Mouse (Mus musculus) erythroid progenitor cell, adult 5-6 weeks (primary cell): ENCODE data around the gene Ttc34. TPM values are rescaled to one million over a fixed set of nuclear protein-coding genes. Genes with fewer than 3 reads are reported as not detected.

Source experiments
- ATAC-seq: replicated peaks from 2 replicates; pipeline ENCODE4 v1.8.0; 2016; ENCODE audit warnings: moderate number of reproducible peaks, mild to moderate bottlenecking, moderate TSS enrichment, inconsistent platforms; ENCODE audit not compliant: poor library complexity, low FRiP score, severe bottlenecking
- total RNA-seq, 2 experiments: library from RNA; stranded (forward) in 1 of 2; stranded (reverse) in 1 of 2; fragments of 150-400 nt in 1 of 2; fragments of 186-747, 209-891 nt in 1 of 2; gene quantifications; 2 replicates each; pipeline versions ENCODE4 v1.2.3 to v1.2.4; 2015 to 2017; ENCODE audit warnings: low replicate concordance in 2 of 2

Gene Ttc34
- total RNA-seq, 2 experiments from 2014 or later, result not detected

DNA sequence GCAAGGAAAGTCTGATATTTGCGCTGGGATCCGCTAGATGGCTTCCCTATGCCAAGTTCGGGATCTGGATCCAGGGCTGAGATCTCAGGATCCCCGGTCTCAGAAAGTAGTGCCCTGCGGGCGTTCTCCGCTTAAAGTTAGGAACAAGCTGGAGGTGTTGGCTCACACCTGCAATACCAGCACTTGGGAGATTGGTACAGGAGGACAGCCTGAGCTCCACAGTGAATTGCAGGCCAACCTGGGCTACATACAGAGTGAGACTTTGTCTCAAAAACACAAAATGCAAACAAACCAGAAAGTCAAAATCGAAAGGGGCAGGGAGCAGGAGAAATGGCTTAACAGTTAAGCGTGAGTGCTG, 19.2 kb downstream of the Ttc34 start:
- no peak for ATAC-seq

DNA sequence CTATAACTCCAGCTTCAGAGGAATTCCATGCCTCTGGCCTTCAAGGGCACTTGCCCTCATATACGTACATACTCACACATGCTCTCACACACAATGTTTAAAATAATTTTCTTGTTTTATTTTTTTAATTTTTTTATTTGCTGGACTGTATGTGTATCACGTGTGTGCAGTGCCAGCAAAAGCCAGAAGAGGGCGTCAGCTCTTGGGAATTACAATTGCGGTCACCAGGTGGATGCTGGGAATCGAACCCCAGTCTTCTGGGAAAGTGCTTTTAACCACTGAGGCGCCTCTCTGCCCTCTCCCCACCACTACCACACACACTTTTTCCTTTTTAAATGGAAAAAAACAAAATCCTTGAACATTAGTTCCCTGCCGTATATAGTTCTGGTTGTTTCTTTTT, 19.6 kb downstream of the Ttc34 start:
- ATAC-seq, result no peak

DNA sequence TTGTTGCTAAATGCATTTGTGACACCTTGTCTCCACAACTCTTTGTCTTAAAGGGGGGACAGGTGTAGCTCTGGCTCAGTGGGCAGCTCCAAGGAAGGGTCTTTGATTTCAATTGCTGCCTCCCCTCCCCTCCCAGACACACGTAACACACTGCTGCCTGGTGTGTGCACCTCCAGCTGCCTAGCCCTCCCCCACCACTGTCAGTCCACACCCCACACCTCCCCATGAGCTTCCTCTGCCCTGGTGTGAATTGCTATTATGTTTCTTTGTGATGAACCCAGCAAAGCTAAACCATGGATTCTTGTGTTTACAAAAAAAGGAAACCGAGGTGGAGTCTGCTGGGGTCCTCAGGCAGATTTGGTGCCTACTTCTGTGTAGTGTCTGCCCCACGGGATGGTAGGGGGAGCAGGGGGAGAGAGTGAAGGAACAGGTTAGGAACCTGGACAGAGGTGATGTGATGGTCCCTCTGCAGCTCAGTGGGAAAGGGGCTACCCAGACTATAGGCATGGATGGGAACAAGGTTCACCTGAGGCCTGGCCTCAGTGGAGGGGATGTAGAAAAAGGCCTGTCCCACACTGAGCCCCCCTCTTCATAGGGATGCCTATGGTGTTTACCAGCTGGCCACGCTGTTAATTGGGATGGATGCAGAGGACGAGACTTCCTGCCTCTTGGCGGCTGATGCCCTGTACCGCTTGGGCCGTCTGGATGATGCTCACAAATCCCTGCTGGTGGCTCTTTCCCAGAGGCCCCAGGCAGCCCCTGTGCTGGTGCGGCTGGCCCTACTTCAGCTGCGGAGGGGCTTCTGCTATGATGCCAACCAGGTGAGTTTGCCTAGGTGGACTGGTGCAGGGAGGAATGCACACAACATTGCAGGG, 20.3 kb downstream of the Ttc34 start:
- ATAC-seq, result no peak

DNA sequence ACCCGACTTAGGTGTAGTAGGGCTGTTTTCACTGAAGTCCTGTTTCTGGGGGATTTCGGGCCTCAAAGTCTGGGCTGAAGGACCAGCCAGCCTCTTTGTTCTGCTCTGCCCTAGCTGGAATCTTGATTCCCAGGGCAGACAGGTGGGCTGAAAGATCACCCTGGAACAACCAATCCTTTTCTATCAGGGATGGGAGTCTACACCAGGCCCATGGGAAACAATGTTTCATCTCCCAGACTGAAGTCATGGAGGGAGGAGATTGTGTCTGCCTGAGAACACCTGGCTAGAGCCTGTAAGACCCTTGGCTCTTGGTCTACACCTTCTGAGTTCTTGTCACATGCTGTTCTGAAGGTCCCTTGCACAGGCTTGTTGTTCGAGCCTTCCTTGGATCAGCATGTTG, 21.3 kb downstream of the Ttc34 start:
- ATAC-seq, result no peak

DNA sequence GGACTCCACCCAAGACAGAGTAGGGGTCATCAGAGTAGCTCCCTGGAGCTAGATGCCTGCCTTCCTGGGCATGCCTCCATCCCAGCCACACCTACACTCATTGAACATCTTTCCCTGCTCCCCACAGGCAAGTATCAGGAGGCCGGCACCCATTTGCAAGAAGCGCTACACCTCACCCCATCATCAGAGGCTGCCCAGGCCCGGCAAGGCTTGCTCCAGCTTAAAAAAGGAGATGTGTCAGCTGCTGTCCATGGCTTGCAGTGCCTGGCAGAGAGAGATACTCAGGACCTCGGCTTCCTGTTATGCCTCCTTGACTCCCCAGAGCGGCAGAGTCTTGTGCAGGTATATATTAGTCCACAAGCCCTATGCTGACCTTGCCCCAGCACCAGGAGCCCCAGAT, 24.7 kb downstream of the Ttc34 start:
- no peak for ATAC-seq

DNA sequence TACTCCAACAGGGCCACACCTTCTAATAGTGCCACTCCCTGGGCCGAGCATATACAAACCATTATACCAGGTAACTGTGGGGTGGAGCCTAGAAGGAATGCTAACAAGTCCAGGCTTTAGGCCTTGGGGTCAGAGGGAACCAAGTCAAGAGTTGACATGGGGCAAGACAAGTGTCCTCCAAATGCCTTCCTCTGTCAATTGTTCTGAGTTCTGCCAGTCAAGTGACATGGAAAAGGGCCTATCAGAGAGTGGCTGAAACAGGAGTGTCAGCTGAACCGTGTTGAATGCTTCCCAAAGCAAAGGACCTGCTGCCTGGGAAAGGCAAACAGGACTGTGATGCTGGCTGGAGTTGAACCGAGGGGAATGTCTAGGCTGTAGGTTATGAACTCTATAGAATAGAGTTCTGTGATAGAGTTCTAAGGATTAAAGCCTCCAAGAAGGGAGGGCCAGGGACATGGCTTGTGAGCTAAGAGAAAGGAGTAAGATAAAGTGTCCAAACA, 26.2 kb downstream of the Ttc34 start:
- no peak for ATAC-seq

DNA sequence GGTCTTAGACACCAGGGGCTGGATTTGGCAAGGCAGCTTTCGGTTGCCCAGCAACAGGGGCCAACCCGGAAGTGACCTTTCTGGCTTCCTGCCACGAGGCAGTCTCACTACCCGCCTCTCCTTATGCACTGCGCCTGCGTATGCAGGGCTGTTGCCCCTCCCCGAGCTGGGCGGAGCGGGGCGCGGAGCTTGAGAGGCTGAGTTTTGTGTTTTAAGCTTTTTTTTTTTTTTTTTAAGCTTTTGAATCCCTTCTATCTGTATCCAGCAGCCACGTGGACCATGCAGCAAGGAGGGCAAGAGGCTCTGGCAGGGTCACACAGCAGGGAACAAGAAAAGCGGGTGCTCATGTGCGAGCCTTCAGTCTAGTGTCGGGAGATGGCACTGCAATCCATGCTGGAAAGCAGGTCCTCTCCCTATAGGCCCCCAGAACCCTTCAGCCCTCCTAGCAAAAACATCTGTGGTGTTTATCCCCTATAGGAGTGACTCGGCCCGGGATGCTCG, 27.1 kb downstream of the Ttc34 start:
- ATAC-seq, result no peak

DNA sequence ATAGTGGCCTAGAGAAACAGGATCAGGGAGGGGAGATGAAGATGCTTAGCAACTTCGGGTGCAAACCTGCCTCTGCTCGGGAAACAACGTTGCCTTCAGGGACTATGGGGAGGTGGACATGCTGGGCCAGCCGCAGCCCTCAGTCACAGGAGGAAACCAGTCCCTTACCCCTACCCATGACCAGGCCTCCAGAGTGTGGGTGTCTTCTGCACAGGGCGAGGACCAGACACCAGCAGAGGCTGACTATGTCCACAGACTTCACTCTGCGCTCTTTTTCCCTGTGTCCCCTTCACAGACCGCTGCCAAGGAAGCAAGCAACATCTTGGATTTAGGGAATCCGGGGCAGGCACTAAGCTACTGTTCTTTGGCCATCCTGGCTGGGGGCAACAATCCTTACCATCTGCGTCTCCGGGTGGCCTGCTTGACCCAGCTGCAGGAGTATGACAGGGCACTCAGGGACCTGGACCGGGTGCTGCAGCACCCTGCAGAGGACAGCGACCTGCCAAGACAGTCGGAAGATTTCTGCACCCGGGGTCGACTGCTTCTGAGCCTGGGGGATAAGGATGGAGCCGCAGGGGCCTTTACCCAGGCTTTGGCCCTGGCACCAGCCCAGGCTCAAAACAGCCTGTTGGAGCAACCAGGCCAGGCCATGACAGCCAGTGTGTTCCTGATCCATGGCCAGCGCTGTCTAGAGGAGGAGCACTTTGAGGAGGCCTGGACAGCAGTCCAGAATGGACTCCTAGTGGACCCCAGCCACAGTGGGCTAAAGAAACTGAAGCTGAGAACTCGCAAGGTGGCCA, 27.9 kb downstream of the Ttc34 start:
- no peak for ATAC-seq

DNA sequence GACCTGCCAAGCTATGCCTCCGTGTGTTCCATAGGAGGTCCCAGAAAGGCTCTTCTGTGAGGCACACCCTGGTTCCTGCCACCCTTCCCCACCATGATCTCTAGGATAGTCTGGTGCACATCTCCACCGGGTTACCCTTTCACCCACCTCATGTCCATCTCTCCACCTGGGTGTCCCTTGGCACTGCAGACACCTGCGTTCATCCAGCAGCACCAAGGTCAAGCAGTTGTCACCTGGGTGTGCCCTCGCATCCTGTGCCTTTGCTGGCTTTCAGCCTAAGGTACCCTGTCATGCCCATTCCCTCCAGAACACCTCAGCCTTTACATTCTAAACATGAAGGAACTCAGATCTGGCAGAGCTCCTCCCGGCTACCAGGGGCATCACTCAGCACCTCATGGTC, 29.1 kb downstream of the Ttc34 start:
- ATAC-seq, result no peak

DNA sequence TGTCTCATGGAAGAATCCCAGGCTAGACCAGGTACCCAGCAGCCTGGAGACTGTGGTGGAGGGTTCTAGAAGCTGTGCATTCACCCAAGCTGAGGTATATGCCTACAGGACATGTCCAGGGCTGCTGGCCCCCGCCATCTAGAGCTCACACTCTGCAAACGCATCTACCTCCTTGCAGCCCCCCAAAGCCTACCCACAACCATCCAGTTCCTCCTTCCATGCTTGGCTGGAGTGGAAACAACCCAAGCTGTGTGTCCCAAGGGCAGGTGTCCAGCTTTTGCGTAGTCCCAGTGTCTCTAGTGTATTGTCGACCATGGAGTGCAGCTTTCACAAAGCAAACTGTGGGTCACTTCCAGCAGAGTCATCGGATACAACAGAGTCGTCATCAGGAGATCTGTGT, 30.0 kb downstream of the Ttc34 start:
- ATAC-seq, result no peak

DNA sequence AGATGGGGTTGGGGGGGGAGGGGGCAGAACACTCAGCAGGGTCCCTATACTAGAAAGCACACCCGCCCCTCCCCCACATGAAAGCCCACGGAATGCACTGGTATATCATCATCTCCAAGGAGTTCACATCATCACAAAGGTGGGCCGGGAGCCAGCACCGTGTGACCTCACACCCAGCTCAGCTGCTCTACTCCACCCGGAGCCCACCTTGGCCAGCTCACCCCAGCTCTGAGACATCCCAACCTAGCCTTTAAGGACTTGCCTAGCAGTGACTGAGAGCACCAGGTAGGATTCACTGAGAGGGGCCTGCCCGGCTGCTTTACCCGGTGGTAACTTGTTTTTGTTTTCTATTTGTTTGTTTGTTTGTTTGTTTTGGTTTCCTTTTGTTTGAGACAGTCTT, 32.2 kb downstream of the Ttc34 start, which contains the start of gene Mmel1:
TSS of gene Mmel1 (plus strand) at position 146 of the 400 bp plus-strand sequence.
- no peak for ATAC-seq

DNA sequence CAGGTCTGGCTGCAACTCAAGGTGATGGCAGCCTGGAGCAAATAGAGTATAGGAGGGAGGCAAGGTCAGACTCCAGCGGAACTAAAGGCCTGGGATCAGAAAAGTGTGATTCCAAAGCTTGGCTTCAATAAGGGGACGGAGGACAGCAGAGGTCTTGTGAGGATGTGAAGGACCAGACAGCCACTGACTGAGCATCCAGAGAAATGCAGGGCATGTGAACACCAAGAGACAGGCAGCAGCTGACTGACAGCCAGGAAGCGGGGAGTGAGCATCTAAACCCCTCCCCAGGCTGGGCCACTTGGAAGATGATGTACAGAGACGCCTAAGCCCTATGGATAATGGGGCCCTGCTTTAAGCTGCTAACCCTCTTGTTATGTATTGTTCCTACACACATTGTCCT, 33.5 kb downstream of the Ttc34 start:
- no peak for ATAC-seq

DNA sequence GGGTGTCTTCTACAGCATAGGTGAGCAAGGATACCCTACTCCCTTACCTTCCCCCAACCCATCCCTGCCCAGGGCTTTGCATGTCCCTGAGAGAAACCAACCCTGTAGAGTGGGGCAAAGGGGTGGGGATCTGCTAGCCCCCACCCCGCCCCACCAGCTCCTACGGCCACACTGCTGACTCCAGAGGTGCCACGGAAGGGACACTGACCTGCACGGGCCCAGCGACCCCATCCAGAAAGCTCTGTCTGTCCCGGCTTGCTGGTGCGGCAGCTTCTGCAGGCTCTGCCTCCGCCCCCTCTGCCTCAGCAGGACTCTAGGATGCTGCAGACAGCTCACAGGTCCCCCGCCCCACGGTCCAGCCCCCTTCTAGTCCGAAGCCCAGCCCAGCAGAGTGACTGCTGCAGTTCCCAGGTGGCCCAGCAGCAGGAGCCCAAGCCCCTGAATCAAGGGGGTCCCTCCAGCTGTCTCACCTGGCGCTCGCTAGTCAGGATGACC, 34.5 kb downstream of the Ttc34 start:
- no peak for ATAC-seq

DNA sequence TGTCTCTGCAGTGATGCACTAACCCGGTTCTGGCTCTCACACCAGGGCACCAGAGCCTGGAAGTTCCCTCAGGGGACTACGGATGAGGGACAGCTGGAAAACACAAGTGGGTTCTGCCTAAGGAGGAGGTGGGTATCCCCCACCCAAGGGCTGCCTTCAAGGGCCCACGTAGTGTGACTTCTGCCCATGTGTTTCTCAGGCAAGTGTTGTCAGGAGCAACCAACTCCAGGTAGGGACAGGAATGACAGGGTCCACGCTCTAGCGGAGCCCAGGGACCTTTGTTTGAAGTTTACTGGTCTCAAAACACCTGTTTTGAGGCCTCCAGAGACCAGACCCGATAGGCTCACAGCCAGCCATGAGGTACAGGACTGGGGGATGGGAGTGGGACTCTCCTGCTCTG, 35.9 kb downstream of the Ttc34 start:
- ATAC-seq, result no peak

DNA sequence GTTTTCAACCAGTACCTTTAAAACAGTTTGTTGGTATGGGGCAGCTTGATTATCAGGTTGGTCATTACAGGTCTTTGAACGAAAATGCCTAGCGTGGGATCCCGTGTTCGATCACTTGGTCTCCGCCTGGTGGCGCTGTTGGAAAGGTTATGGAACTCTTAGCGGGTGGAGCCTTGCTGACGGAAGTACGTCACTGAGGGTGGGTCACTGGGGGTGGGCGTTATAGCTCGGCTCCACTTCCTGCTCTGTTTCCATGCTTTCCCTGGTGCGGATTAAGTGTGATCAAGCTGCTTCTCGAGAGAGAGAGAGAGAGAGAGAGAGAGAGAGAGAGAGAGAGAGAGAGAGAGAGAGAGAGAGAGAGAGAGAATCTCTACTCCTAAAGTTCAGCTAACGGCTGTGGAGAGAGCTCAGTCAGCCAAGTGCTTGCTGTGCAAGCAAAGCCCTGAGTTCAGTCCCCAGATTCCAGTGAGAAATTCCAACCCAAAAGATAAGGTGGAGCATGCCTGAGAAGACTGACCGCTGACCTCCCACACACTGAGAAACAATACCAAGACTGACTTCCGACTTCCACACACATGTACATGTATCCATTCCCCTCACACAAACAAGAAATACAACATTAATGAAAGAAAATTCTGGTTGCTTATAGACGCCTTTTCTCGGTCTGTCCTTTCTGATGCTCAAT, 40.7 kb downstream of the Ttc34 start:
- ATAC-seq, result peak; percentile 63

DNA sequence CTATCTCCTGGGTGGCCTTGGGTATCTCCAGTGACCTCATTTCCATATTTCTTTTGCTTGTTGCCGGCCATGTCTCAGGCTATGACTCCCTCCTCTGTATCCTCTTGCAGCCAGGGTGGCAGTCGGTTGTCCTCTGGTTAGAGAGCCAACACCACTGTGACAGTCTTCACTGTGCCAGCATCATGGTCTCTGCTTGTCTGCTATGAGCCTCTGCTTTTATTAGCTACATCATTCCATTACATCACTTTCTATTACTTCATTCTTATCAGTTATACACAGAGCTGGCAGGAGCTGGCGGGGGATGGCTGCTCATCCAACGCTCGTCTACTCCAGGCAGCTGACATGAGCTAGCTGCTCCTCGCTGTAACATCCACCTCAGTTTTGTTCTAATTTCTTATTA, 43.5 kb downstream of the Ttc34 start:
- peak; percentile 85 for ATAC-seq

DNA sequence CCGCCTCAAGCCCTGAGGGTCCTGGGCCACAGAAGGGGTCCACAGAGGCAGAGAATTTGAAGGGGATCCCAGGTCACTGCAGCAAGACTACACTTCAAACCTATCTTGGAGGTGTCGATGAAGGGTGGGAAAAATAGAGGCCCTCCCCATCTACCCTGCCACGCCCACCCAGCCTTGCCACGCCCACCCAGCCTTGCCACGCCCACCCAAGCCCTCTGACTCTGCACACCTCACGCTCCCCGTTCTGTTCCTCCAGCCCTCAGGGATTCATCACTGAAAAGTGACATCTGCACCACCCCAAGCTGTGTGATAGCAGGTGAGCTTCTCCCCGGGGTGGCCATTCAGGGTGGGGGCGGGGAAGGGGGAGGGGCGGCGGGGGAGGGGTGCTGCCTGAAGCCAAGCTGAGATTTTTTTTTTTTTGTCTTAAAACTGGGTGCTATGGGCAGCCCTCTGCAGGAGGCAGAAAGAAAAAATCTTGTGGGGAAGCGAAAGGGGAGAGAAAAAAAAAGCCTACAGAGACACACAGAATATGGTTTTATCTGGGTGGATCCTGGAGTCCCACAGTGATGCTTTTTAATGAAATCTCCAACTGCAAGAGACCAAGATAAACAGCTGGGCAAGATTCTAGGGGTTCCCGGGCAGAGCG, 44.9 kb downstream of the Ttc34 start:
- peak; percentile 51 for ATAC-seq

DNA sequence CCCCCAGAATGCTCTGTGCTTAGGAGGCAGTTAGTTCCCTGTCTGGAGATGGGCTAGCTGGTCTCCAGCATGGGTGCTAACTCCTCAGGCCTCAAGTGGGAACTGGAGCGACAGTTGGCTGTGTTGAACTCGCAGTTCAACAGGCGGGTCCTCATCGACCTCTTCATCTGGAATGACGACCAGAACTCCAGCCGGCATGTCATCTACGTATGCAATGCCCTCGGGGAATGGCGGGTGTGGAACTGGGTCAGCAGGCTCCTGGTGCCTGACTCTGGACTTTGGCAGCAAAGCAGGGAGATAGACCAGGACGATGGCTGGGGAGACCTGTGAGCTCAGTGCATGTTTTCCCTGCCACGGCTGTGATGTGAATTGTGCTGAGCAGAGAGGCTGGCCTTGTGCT, 48.2 kb downstream of the Ttc34 start:
- ATAC-seq, result no peak

DNA sequence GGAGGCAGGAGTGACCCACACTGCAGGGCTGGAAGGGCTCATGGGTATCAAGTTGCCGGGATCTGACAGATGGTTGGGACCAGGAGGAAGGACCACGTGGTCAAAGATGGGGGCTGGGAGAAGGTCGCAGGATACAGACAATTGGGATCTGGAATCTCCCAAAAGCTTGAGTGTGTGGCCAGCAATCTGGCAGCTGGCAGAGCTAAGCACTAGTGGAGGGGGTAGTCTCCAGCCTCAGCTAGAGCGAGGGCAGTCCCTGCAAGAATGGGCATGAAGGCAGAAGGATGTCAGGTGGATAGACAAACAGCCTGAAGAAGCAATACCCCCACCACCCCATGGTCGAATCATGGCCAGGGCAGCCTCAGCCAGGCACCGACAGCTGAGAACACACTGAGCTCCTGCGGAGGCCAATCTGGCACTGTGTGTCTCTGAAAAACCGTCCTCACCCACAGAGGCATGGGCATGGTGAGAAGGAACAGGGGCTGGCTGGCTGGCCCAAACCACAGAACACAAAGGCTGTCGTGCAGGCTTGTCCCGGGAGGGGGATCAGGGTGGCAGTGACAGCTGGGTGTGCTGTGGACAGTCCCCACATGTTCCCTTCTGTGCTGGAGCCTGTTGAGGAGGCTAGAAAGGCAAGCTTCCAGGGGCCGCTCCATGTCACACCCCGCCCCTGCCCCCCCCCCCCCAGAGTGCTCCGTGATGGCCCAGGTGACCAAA, 49.8 kb downstream of the Ttc34 start:
- ATAC-seq, result no peak
